Mouse (Mus musculus) G1E (cell line): Measurements from ENCODE around the gene Trim15. TPM values are rescaled to one million over a fixed set of nuclear protein-coding genes. Genes with fewer than 3 reads are reported as not detected.

Source experiments
- ATAC-seq: 2 replicates; pipeline ENCODE4 v1.8.0; 2016; ENCODE audit warnings: mild to moderate bottlenecking; ENCODE audit not compliant: insufficient number of reproducible peaks, poor library complexity, low FRiP score, severe bottlenecking; ENCODE audit errors: extremely low read depth
- DNase-seq: peaks from one replicate; pipeline ENCODE4 v3.0.0; 2012; ENCODE audit warnings: low spot score
- H3K27me3 ChIP-seq: 2 replicates; pipeline ENCODE4 v1.6.1; 2012; ENCODE audit warnings: mild to moderate bottlenecking, low read length, inconsistent platforms; ENCODE audit not compliant: insufficient read depth
- H3K36me3 ChIP-seq: replicated peaks from 2 replicates; pipeline ENCODE3; 2012; ENCODE audit warnings: mild to moderate bottlenecking, inconsistent platforms
- H3K4me1 ChIP-seq: 2 replicates; pipeline ENCODE4 v1.6.1; 2012; ENCODE audit warnings: low read depth, low read length, inconsistent platforms, mixed read lengths; ENCODE audit not compliant: insufficient read depth
- H3K4me3 ChIP-seq: 2 replicates; pipeline ENCODE4 v1.5.1; 2012; ENCODE audit warnings: low read depth, mild to moderate bottlenecking, inconsistent platforms, low read length, moderate library complexity, mixed read lengths
- H3K9me3 ChIP-seq: replicated peaks from 2 replicates; pipeline ENCODE4 v1.6.1; 2012; ENCODE audit warnings: inconsistent platforms
- CTCF ChIP-seq: IDR thresholded peaks from 2 replicates; pipeline ENCODE4 v1.5.1; 2012; ENCODE audit warnings: low read depth, low read length, inconsistent platforms, mixed read lengths
- GATA1 ChIP-seq: IDR thresholded peaks from 2 replicates; pipeline ENCODE4 v1.6.1; 2012; ENCODE audit warnings: borderline replicate concordance, low read length, inconsistent platforms, mixed read lengths
- GATA2 ChIP-seq: IDR thresholded peaks from 2 replicates; pipeline ENCODE4 v1.6.1; 2012; ENCODE audit warnings: low read depth, low read length, inconsistent platforms, borderline replicate concordance
- POLR2AphosphoS5 ChIP-seq: IDR thresholded peaks from 2 replicates; pipeline ENCODE4 v1.6.1; 2012; ENCODE audit warnings: low read depth, low read length, inconsistent platforms; ENCODE audit not compliant: insufficient replicate concordance
- TAL1 ChIP-seq: conservative IDR thresholded peaks from 2 replicates; pipeline ENCODE4 v1.6.1; 2012; ENCODE audit warnings: low read depth, low read length, inconsistent platforms, mixed read lengths
- polyA plus RNA-seq: library from polyadenylated mRNA; stranded (reverse); fragments of >175 nt; gene quantifications from 2 replicates; pipeline ENCODE4 v1.2.3, GENCODE M21; 2012
- total RNA-seq, 2 experiments: library from RNA; stranded (forward) in 1 of 2; stranded (reverse) in 1 of 2; fragments of 200-1000 nt in 1 of 2; fragments of >200 nt in 1 of 2; fragmentation: Nextera tagmentation in 1 of 2; gene quantifications; 2 replicates each; pipeline ENCODE4 v1.2.3; 2014 to 2017

The Trim15 gene
- total and polyA plus RNA-seq, 3 experiments, result 0.22 TPM; not detected in 2

DNA sequence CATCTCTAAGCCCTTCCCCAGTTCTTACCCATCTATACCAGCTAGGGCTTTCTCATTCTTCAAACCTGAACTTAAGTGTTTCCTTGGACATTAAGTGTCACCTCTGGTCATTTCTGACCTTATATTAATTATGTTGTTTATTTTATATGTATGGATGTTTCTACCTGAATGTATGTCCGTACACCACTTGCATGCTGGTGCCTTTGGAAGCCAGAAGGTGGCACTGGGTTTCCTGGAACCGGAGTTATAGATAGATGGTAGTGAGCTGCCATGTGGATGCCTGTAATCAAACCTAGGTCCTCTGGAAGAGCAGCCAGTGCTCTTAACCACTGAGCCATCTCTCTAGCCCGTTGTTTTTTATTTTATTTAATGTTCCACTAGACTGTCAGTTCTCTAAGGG, 11.5 kb downstream of the Trim15 start:
- peaks cover 76% of the 10 kb centered on the region for H3K36me3 ChIP-seq
- no peak overlapping the region for H3K4me3 ChIP-seq
- DNase-seq (no peak), ATAC-seq (no peak)
- TF ChIP-seq POLR2AphosphoS5 (no peak), TAL1 (no peak), CTCF (no peak), GATA2 (no peak), GATA1 (no peak)
- H3K27me3 ChIP-seq, result no peaks in the 10 kb centered on the region
- H3K9me3 ChIP-seq, result no peaks in the 10 kb centered on the region
- H3K4me1 ChIP-seq, result no peaks in the 10 kb centered on the region

GRCm38 (mm10) chr17:36851627-36852026, 15.4 kb downstream of the Trim15 start:
- TF ChIP-seq GATA1 (no peak), TAL1 (no peak), GATA2 (no peak), POLR2AphosphoS5 (no peak), CTCF (no peak)
- Histone ChIP-seq H3K4me3 (no peak overlapping the region), H3K9me3 (no peaks in the 10 kb centered on the region), H3K27me3 (no peaks in the 10 kb centered on the region), H3K4me1 (no peaks in the 10 kb centered on the region), H3K36me3 (peaks cover 62% of the 10 kb centered on the region)
- ATAC-seq (no peak), DNase-seq (no peak)

DNA sequence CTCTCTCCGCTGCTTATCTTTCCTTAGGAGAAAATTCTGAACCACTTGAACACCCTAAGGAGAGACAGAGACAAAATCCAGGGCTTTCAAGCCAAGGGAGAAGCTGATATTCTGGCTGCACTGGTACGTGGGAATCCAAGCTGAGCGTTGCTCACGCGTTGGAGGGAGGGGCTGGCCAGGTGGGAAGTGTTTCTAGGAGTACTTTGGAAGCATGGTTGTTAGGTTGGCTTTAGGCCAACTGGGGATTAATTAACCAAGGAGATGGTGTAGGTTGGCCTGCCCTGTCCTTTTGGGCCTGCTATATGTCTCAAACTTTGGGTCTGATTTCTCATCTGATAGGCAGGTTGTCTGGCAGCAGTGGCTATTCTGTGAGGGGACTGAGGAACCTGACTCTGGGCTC, 15.8 kb downstream of the Trim15 start:
- no peaks in the 10 kb centered on the region for H3K27me3 ChIP-seq
- H3K9me3 ChIP-seq, result no peaks in the 10 kb centered on the region
- no peak for DNase-seq
- H3K36me3 ChIP-seq, result peaks cover 61% of the 10 kb centered on the region
- TF ChIP-seq TAL1, result no peak
- no peak for TF ChIP-seq GATA1
- TF ChIP-seq GATA2, result no peak
- TF ChIP-seq CTCF, result no peak
- no peak for TF ChIP-seq POLR2AphosphoS5
- no peak overlapping the region for H3K4me3 ChIP-seq
- no peak for ATAC-seq
- H3K4me1 ChIP-seq, result no peaks in the 10 kb centered on the region

- Histone ChIP-seq H3K4me3 (no peak overlapping the region), H3K27me3 (no peaks in the 10 kb centered on the region), H3K4me1 (no peaks in the 10 kb centered on the region; the same call in 1 of the 2 replicates), H3K36me3 (peaks cover 58% of the 10 kb centered on the region), H3K9me3 (no peaks in the 10 kb centered on the region)
- DNase-seq (no peak), ATAC-seq (no peak)
- TF ChIP-seq TAL1 (no peak), POLR2AphosphoS5 (no peak), GATA1 (no peak), CTCF (no peak), GATA2 (no peak)
These were observed 17.0 kb downstream of the Trim15 start for GRCm38 (mm10) chr17:36849992-36850391.

DNA sequence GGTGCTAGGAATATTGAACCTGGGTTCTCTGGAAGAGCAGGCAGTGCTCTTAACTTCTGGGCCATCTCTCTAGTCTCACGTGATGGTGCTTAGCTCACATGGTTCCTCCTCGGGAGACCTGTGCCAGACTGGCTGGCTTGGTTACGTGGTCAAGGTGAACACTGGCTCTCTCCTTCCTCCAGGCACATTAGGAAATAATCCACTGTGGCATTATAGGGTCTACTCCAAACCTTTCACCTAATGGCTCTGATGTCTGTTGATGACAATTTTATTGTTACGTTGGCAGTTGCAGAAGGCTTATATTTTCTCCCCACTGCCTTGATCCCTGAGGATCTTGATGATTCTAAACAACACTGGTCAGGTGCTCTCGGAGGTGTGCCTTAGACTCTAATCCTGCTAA, 18.1 kb downstream of the Trim15 start:
- Histone ChIP-seq H3K27me3 (no peaks in the 10 kb centered on the region), H3K9me3 (no peaks in the 10 kb centered on the region), H3K36me3 (peaks cover 50% of the 10 kb centered on the region), H3K4me3 (no peak overlapping the region), H3K4me1 (peaks cover 10% of the 10 kb centered on the region)
- TF ChIP-seq TAL1 (no peak), GATA2 (no peak), GATA1 (no peak), POLR2AphosphoS5 (no peak), CTCF (no peak)
- no peak for DNase-seq
- ATAC-seq, result no peak

- Histone ChIP-seq H3K36me3 (peaks cover 30% of the 10 kb centered on the region), H3K27me3 (no peaks in the 10 kb centered on the region), H3K9me3 (no peaks in the 10 kb centered on the region), H3K4me1 (peaks cover 15% of the 10 kb centered on the region), H3K4me3 (no peak overlapping the region)
- no peak for TF ChIP-seq GATA2
- no peak for TF ChIP-seq POLR2AphosphoS5
- ATAC-seq (no peak), DNase-seq (no peak)
These were observed 22.3 kb downstream of the Trim15 start for GRCm38 (mm10) chr17:36844725-36845124.

GRCm38 (mm10) chr17:36844286-36844719, 22.7 kb downstream of the Trim15 start:
- H3K36me3 ChIP-seq, result peaks cover 31% of the 10 kb centered on the region
- peaks cover 15% of the 10 kb centered on the region for H3K4me1 ChIP-seq
- TF ChIP-seq TAL1 (no peak), POLR2AphosphoS5 (no peak), GATA2 (no peak), CTCF (no peak), GATA1 (no peak)
- no peaks in the 10 kb centered on the region for H3K27me3 ChIP-seq
- no peak overlapping the region for H3K4me3 ChIP-seq
- H3K9me3 ChIP-seq, result no peaks in the 10 kb centered on the region
- DNase-seq, result no peak
- ATAC-seq, result peak; percentile 76
